Mouse (Mus musculus): ENCODE measurements around the gene 4933430I17Rik.

- TF ChIP-seq EP300 (IDR thresholded peaks at IDR 0.05; ENCODE audit: insufficient read depth, low read depth, low read length) (no peak), CTCF (IDR thresholded peaks at IDR 0.05; ENCODE audit: low read depth, low read length) (no peak), POLR2A (IDR thresholded peaks at IDR 0.05; ENCODE audit: insufficient read depth, low read length) (no peak)
These were observed 35.9 kb downstream of the 4933430I17Rik start for GRCm38 (mm10) chr4:62560963-62561629.
